Mouse (Mus musculus): ENCODE data around the gene Gm20388.

DNA sequence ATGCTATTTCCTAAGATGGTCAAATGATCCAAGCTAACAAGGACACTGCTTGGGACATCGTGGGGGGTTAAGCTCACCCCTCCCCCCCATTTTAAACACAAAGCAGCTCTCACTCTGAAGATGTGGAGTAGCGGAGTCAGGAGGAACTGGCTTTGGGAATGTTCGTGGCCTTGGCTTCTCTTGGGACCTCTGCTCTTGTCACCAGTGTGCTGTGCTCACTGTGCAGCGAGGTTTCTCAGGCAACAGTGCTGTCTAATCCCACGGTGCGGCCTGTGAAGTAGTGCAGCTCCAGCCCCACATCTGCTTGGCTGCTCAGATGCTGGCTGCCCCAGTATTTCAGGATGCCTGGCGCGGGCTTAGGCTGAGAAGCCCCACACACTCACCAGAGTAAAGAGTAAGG lies 746.8 kb downstream of the Gm20388 start:
- TF ChIP-seq CTCF (IDR thresholded peaks at IDR 0.05; ENCODE audit: low read depth, low read length) (no peak), EP300 (IDR thresholded peaks at IDR 0.05; ENCODE audit: insufficient read depth, low read depth, low read length) (no peak), POLR2A (IDR thresholded peaks at IDR 0.05; ENCODE audit: insufficient read depth, low read length) (no peak)

Data from ES-Bruce4 (cell line).